Mouse (Mus musculus) CH12.LX (cell line): ENCODE measurements at regions not wholly inside any gene's neighbourhood (a gene's known extent, or its start where the extent isn't known, plus 50 kb on each side); places are given as distances from the start of the nearest gene placed in this dataset.

Experiments used
- DNase-seq: peaks from one replicate; pipeline ENCODE4 v3.0.0-alpha.2; 2013; ENCODE audit errors: extremely low read depth
- H3K27ac ChIP-seq: 2 replicates; pipeline ENCODE4 v1.5.1; 2012; ENCODE audit warnings: low read depth, mild to moderate bottlenecking, control low read depth, moderate library complexity; ENCODE audit not compliant: insufficient read depth
- H3K27me3 ChIP-seq: replicated peaks from 2 replicates; pipeline ENCODE3; 2012; ENCODE audit warnings: inconsistent platforms
- H3K36me3 ChIP-seq, 2 experiments: replicated peaks in 1 of 2; 2 replicates each; pipeline versions ENCODE3 to v1.6.1; 2012; ENCODE audit warnings: inconsistent platforms in 1 of 2, low read length in 1 of 2, mild to moderate bottlenecking in 1 of 2, mixed read lengths in 1 of 2, moderate library complexity in 1 of 2; ENCODE audit not compliant: control insufficient read depth in 1 of 2, insufficient read depth in 1 of 2
- H3K4me1 ChIP-seq, 2 experiments: 2 replicates each; pipeline ENCODE4 v1.6.1; 2012; ENCODE audit warnings: inconsistent platforms in 1 of 2, moderate library complexity in 1 of 2; ENCODE audit not compliant: insufficient read depth in 2 of 2, control insufficient read depth in 1 of 2
- H3K4me2 ChIP-seq: 2 replicates; pipeline ENCODE4 v1.6.1; 2012; ENCODE audit warnings: low read depth, mild to moderate bottlenecking, control low read depth; ENCODE audit not compliant: poor library complexity, insufficient read depth, severe bottlenecking
- H3K4me3 ChIP-seq, 3 experiments: fragments of 150-350 bp in 1 of 3; sonication (generic) in 1 of 3; replicated peaks in 1 of 3; 2 replicates each; pipeline versions ENCODE3 to v1.5.1; 2011 to 2012; ENCODE audit warnings: low read depth in 2 of 3, low read length in 2 of 3, mild to moderate bottlenecking in 2 of 3, moderate library complexity in 2 of 3, control low read depth in 1 of 3, improper control_type of control experiment in 1 of 3, inconsistent platforms in 1 of 3, mixed read lengths in 1 of 3; ENCODE audit not compliant: poor library complexity in 1 of 3
- H3K79me2 ChIP-seq: replicated peaks from 2 replicates; pipeline ENCODE4 v1.6.1; 2012; ENCODE audit warnings: mild to moderate bottlenecking, moderate library complexity; ENCODE audit not compliant: control insufficient read depth, poor library complexity, insufficient read depth, severe bottlenecking; ENCODE audit errors: extremely low read depth
- H3K9ac ChIP-seq: 2 replicates; pipeline ENCODE4 v1.6.1; 2012; ENCODE audit warnings: low read depth, mild to moderate bottlenecking, control low read depth, moderate library complexity; ENCODE audit not compliant: insufficient read depth
- H3K9me3 ChIP-seq: replicated peaks from 2 replicates; pipeline ENCODE3; 2012; ENCODE audit warnings: low read length, inconsistent platforms, mixed read lengths
- CHD2 ChIP-seq: IDR thresholded peaks from 2 replicates; pipeline ENCODE4 v1.6.1; 2011; ENCODE audit warnings: low read length, improper control_type of control experiment
- CTCF ChIP-seq, 2 experiments: IDR thresholded peaks in 1 of 2; conservative IDR thresholded peaks in 1 of 2; 2 replicates each; pipeline ENCODE4 v1.5.1; 2011 to 2012; ENCODE audit warnings: low read depth in 2 of 2, low read length in 2 of 2, improper control_type of control experiment in 1 of 2, inconsistent platforms in 1 of 2, mild to moderate bottlenecking in 1 of 2, moderate library complexity in 1 of 2
- E2F4 ChIP-seq: IDR thresholded peaks from 2 replicates; pipeline ENCODE4 v1.6.1; 2011; ENCODE audit warnings: low read depth, low read length, improper control_type of control experiment; ENCODE audit not compliant: insufficient replicate concordance
- EP300 ChIP-seq: IDR thresholded peaks from 2 replicates; pipeline ENCODE4 v1.6.1; 2011; ENCODE audit warnings: low read length, improper control_type of control experiment
- ETS1 ChIP-seq: conservative IDR thresholded peaks from 2 replicates; pipeline ENCODE4 v1.6.1; 2012; ENCODE audit warnings: low read depth, mild to moderate bottlenecking, inconsistent platforms, low read length, improper control_type of control experiment, moderate library complexity
- IRF4 ChIP-seq: IDR thresholded peaks from 2 replicates; pipeline ENCODE4 v1.6.1; 2014; ENCODE audit warnings: low read depth, mild to moderate bottlenecking, inconsistent platforms, low read length, improper control_type of control experiment
- JUND ChIP-seq: conservative IDR thresholded peaks from 2 replicates; pipeline ENCODE4 v1.6.1; 2011; ENCODE audit warnings: low read depth, low read length, improper control_type of control experiment
- KAT2A ChIP-seq: IDR thresholded peaks from 2 replicates; pipeline ENCODE4 v1.6.1; 2012; ENCODE audit warnings: low read length, improper control_type of control experiment, inconsistent platforms; ENCODE audit not compliant: insufficient replicate concordance
- MAZ ChIP-seq: IDR thresholded peaks from 2 replicates; pipeline ENCODE4 v1.6.1; 2012; ENCODE audit warnings: low read depth, mild to moderate bottlenecking, inconsistent platforms, low read length, improper control_type of control experiment, moderate library complexity
- NELFE ChIP-seq: IDR thresholded peaks from 2 replicates; pipeline ENCODE4 v1.6.1; 2011; ENCODE audit warnings: low read depth, low read length, improper control_type of control experiment
- PAX5 ChIP-seq: IDR thresholded peaks from 2 replicates; pipeline ENCODE4 v1.6.1; 2012; ENCODE audit warnings: low read length, inconsistent platforms, mixed read lengths
- POLR2AphosphoS2 ChIP-seq: IDR thresholded peaks from 2 replicates; pipeline ENCODE4 v1.6.1; 2011; ENCODE audit warnings: low read depth, low read length, improper control_type of control experiment
- RCOR1 ChIP-seq: conservative IDR thresholded peaks from 2 replicates; pipeline ENCODE4 v1.6.1; 2012; ENCODE audit warnings: low read depth, mild to moderate bottlenecking, inconsistent platforms, low read length, improper control_type of control experiment
- SIN3A ChIP-seq: IDR thresholded peaks from 2 replicates; pipeline ENCODE4 v1.6.1; 2012; ENCODE audit warnings: low read length, improper control_type of control experiment, inconsistent platforms
- TCF12 ChIP-seq: IDR thresholded peaks from 2 replicates; pipeline ENCODE4 v1.6.1; 2014; ENCODE audit warnings: low read depth, mild to moderate bottlenecking, inconsistent platforms, low read length, improper control_type of control experiment
- USF1 ChIP-seq: IDR thresholded peaks from 2 replicates; pipeline ENCODE4 v1.6.1; 2014; ENCODE audit warnings: low read depth, mild to moderate bottlenecking, inconsistent platforms, low read length, improper control_type of control experiment
- USF2 ChIP-seq: conservative IDR thresholded peaks from 2 replicates; pipeline ENCODE4 v1.6.1; 2011; ENCODE audit warnings: low read depth, low read length, improper control_type of control experiment
- ZNF384 ChIP-seq: IDR thresholded peaks from 2 replicates; pipeline ENCODE4 v1.6.1; 2012; ENCODE audit warnings: low read depth, low read length, improper control_type of control experiment, inconsistent platforms
- dilution Hi-C: fragments of 300-500 bp; cut with MboI; formaldehyde crosslinking; loops from 2 replicates; pipeline ENCODE4 v1.14.3; 2020; ENCODE audit warnings: low sequenced_read_pairs; ENCODE audit not compliant: extremely low pct_unique_long_range_greater_than_20kb, extremely low pct_ligation_motif_present
- in situ Hi-C: fragments of 300-500 bp; cut with MboI; formaldehyde crosslinking; loops from 3 replicates; pipeline ENCODE4 v1.14.3; 2019; ENCODE audit warnings: low sequenced_read_pairs, low pct_ligation_motif_present, low pct_unique_long_range_greater_than_20kb, mixed read lengths

- no peak for DNase-seq
- Histone ChIP-seq H3K9me3 (no peaks in the 10 kb centered on the region), H3K27me3 (no peaks in the 10 kb centered on the region), H3K4me1 (peaks cover 0 to 4% of the 10 kb centered on the region in 2 experiments; a peak in 2 of 4 replicates), H3K36me3 (no peaks in the 10 kb centered on the region), H3K4me3 (no peak overlapping the region), H3K9ac (no peak overlapping the region), H3K27ac (no peak overlapping the region), H3K79me2 (no peaks in the 10 kb centered on the region), H3K4me2 (no peak overlapping the region)
- no peak for TF ChIP-seq USF2
- no peak for TF ChIP-seq TCF12
- no peak for TF ChIP-seq NELFE
- in situ Hi-C loops (no loop called here), dilution Hi-C loops (no loop called here)
Measured at GRCm38 (mm10) chr6:18599626-18600025, 85.0 kb upstream of the Cttnbp2 start.

GRCm38 (mm10) chr6:18601926-18602325 is 87.3 kb upstream of the Cttnbp2 start:
- H3K4me2 ChIP-seq: no peak overlapping the region
- dilution Hi-C loops: no loop called here
- H3K9me3 ChIP-seq: no peaks in the 10 kb centered on the region

GRCm38 (mm10) chr6:18621372-18622262 is 107.0 kb upstream of the Cttnbp2 start:
- DNase-seq: no peak
- Histone ChIP-seq H3K9me3 (no peaks in the 10 kb centered on the region), H3K36me3 (no peaks in the 10 kb centered on the region), H3K9ac (no peak overlapping the region), H3K79me2 (no peaks in the 10 kb centered on the region), H3K4me2 (no peak overlapping the region), H3K4me1 (peaks cover 0 to 5% of the 10 kb centered on the region in 2 experiments; a peak in 1 of 4 replicates), H3K27ac (no peak overlapping the region), H3K4me3 (no peak overlapping the region), H3K27me3 (no peaks in the 10 kb centered on the region)
- TF ChIP-seq CHD2 (no peak), EP300 (no peak), USF2 (no peak), USF1 (no peak), SIN3A (no peak), E2F4 (no peak), RCOR1 (no peak), JUND (no peak), POLR2AphosphoS2 (no peak), ETS1 (no peak), MAZ (no peak), IRF4 (no peak), PAX5 (no peak), ZNF384 (no peak)
- dilution Hi-C loops (no loop called here), in situ Hi-C loops (no loop called here)

More at GRCm38 (mm10) chr6:18601926-18602325, 87.3 kb upstream of the Cttnbp2 start:
- Histone ChIP-seq H3K27me3 (no peaks in the 10 kb centered on the region), H3K27ac (no peak overlapping the region), H3K9ac (no peak overlapping the region), H3K4me3 (no peak overlapping the region), H3K4me1 (peaks cover 0 to 1% of the 10 kb centered on the region in 2 experiments; a peak in 2 of 4 replicates), H3K79me2 (no peaks in the 10 kb centered on the region), H3K36me3 (no peaks in the 10 kb centered on the region)
- TF ChIP-seq CTCF (conservative IDR thresholded peaks at IDR 0.05 in 1 of 2, IDR thresholded peaks at IDR 0.05 in 1 of 2; ENCODE audit: low read depth in 2 of 2, low read length in 2 of 2) (no peak), KAT2A (no peak)
- in situ Hi-C loops: no loop called here
- no peak for DNase-seq
